Mouse (Mus musculus): ENCODE results near the gene Chd5. TPM values are rescaled to one million over a fixed set of nuclear protein-coding genes. Genes with fewer than 3 reads are reported as not detected.

Chd5 gene
- 0.03 and 0.07 TPM in 2 replicates for polyA plus RNA-seq (2015; fragmentation: Nextera tagmentation; extraction: Ambion mirVana)

DNA sequence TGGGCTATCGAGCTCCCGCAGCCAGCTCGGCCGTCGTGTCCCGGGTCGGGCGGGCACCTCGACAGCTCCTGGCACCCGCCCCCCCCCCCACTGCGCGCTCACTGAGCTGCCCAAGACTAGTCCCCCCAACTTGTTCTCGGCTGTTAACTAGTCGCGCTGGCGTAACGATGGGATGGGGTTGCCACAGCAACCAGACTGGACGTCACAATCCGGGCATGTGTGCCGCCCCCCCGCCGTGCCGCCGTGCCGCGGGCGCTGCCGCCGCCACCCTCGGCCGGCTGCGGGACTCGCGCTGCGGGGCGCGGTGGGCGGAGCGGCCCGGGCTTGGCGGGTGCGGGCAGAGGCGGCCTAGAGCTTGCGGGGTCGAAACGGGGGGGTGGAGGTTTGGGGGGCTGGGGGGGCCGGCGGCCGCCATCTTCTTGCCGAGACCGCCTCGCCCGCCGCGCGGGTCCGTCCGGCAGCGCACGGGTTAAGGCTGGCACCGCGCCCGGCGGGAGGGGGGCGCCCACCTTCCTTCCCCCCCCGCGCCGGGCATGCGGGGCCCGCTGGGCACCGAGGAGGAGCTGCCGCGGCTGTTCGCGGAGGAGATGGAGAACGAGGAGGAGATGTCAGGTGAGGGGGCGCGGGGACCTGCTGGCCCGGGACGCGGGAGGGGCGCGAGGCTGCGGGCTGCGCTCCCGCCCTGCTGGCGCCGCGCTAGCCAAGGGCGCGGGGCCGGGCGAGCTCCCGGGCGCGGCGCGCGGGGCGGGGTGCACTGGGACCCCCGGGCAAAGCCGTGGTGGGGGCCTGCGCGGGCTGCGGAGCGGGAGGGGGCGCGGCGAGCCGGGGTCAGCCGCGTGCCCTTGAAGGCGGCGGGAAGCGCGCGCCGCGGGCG, at the start of gene Chd5:
TSS of gene Chd5 (plus strand) at position 233 of the 874 bp plus-strand sequence.
- DNase-seq (ENCODE audit: low spot score), result no peak

DNA sequence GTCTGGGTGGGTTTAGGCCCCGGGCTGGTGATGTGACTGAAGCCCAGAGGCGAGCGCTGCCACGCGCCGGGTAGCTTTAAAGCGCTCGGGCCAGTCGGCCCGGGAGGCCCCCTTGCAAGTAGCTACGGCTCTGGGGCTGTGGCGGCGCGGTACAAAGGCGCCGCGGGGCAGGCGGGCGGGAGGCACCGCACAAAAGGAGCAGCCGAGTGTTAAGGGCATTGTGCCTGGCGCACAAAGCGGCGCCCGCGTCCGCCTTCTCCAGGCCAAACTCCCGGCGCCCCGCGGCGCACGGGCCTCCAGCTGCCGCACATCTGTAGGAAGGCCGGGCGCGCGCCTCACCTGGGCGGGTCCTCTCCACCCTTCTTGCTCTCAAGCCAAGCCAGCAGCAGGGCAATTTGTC, 48.1 kb upstream of the Chd5 start:
- no peak for DNase-seq (ENCODE audit: low spot score)

DNA sequence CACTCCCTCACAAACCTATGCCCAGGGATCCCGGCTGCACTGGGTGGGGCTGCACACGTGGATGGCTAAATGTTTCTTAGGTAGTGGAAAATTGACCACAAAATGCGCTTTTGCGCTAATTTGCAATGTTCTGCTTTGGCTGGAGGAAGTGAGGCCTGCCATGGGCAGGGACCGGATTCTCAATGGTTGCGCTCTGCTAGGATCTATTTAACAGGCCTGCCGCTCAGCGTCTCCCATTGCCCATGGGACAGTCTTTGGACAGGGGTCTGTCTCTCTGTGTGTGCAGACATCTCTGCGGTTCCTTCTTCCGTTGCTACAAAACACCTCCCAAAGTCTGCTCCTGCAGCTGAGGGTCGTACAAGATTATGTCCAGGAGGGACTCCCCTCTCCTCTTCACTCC, 47.5 kb upstream of the Chd5 start:
- no peak for DNase-seq (ENCODE audit: low spot score)

DNA sequence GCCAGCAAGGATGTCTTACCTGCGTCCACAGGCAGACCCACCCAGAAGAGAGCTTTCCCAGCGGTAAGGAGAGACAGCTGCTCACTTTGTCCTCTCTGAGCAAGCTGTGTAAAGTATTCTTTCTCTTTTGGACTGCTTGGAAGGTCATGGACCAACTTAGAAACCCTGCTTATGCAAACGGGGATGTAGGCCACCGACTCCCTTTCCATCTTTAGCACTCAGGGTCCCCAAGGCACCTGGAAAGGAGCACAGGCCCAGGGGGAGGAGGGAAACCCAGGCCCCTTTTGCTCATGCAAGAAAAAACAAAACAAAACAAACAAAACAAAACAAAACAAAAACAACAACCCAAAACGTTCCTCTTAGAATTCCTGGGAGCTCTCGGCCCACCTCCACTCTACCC, 46.9 kb upstream of the Chd5 start, which contains the start of gene Hes3:
TSS of gene Hes3 (minus strand) at position 101 of the 400 bp plus-strand sequence.
- no peak for DNase-seq (ENCODE audit: low spot score)

DNA sequence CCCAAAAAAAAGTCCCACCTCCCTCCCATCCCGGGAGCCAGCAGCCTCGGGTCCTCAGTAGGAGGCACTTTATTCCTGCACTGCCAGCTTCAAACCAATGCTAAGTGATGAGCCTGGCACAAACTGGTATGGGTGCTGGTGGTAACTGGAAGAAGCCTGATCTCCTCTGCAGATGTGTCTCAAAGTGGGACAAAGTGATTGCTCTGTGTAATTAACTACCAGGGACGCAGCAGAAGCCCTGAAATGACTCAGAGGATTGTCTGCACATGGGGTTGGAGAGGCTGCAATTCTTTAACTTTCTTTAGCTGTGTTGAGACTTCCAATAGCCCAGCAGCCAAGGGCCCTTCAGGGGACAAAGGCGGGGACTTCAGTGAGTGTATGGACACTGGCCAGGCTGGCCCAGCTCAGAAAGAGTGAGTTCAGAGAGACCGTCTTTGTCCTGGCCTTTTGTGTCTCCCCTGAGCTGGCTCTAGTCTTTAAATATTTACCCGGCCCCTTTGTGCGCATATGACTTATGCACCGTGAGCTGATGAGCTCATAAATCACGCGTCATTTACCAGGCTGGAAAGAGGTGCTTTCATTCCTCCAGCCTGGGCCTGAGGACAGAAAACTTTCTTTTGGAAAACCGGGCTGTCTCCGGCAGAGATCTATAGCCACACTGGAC, 46.2 kb upstream of the Chd5 start:
- DNase-seq (ENCODE audit: low spot score), result no peak

DNA sequence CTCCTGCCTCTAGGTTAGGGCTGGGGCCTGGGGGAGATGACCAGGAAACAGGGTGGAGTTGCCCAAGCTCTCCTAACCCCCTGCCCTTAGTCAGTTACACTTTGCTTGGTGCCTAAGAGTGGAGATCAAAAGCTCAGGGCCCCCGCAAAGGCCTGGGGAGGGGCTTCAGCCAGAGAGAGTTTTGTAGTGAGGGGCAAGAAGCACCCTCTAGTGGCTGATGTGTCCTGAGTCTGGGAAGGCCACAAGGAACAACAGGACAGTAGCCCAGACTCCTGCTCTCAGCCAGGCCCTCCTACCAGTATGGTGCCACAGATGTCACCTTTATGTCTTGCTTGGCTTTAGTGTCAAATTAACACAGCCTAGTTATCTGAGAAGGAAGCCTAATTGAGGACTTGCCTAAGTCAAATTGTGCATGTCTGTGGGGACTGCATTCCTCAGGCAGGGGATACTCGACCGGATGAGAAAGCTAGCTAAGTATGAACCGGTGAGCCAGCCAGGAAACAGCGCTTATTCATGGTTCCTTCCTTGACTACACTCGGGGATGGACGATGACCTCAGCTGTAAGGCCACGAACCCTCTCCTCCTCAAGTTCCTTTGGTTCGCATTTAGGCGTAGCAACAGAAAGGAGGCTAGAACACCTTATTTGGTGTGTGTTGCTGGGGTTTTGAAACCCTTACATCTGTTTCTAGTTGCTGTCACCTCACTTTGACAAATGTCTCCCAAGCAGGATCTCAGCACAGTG, 44.1 kb upstream of the Chd5 start:
- no peak for DNase-seq (ENCODE audit: low spot score)

DNA sequence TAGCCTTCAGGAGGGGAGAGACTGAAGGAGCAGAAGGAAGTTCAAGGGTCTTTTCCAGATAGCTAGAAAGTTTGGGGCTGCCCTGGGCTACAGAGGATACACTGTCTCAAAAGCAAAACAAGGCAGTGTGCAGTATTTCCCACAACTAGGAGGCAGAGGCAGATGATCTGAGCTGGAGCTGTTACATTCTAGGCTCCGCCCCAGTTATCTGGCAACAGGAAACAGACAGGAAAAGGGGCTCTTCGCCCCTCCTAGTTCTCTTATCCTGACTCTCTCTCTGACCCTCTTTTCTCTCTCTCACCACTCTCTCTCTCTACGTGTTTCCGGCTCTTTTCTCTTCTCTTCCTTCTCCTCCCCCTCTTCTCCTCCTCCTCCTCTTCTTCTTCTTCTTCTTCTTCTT, 42.5 kb upstream of the Chd5 start:
- peak; percentile 77 for DNase-seq (ENCODE audit: low spot score)

DNA sequence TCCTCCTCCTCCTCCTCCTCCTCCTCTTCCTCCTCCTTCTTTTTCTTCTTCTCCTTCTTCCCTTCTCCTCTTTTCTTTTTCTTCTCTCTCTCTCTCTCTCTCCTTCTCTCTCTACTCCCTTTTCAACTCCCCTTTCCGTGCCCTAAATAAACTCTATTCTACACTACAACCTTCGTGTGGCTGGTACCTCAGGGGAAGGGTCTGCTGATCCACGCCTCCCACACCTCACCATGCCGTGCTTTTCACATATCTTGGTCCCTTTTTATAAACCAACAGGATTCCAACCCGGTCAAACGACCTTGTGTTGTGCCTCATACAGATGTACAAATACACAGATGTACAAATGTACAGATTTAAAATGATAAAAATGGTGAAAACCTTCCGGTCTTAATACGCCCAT, 42.1 kb upstream of the Chd5 start:
- DNase-seq (ENCODE audit: low spot score), result no peak

DNA sequence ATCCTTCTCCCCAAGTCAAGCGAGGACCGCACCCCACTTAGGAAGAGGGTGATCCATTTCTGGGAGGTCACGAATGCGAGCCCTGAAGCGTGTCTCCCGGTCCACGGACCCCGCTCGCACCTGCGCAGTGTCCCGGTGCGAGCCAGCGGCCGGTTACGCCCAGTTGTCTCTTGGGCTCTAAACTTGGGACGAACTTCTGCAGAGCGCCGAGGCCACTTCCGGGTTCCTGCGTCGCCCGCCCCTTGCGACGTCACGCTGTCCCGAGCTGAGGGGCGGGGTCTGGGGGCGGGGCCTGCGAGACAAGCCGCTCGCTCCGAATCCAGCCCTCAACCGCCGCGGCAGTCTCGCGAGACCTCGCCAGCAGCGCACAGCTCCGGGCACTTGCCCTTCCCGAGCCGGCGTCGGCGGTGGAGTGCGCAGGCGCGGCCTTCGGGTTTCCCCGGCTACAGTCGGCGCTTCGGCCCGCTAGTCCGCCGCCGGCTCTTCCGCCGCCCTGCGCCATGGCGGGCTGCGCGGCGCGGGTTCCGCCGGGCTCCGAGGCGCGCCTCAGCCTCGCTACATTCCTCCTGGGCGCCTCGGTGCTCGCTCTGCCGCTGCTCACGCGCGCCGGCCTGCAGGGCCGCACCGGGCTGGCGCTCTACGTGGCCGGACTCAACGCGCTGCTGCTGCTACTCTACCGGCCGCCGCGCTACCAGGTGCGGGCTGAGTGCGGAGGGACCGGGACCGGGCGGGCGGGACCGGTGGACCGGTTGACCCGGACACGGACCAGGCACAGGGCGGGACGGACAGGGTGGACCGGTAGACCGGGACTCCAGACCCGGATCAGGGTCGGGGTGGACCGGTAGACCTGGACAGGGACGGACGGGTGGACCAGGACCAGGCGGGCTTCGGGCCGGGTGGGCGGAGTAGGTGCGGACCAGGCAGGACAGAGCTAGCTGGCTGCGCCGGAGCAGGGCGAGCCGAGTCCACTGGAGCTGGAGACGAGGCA, 41.3 kb upstream of the Chd5 start, which contains the start of gene Icmt:
TSS of gene Icmt (plus strand) at position 354 of the 988 bp plus-strand sequence.
- peak; percentile 100 for DNase-seq (ENCODE audit: low spot score)

DNA sequence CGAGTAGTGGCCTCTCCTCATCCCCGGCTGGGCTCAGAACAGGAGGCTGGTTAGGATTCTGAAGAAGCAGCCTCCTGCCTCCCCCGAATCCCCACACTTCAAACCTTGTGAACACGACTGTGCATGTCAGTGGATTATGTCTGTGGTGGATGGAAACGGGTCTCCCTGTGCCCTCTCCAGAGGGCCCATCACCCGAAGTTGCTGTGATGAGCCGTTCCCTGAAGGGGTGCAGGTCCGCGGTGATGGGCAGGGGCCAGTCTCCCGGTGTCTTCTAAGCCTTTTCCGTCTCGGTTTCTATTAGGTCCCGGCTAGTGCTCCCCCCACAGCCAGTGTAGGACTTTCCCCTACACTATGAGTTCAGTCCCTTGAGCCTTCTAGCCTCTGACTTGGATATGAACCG, 39.6 kb upstream of the Chd5 start:
- DNase-seq (ENCODE audit: low spot score), result no peak

DNA sequence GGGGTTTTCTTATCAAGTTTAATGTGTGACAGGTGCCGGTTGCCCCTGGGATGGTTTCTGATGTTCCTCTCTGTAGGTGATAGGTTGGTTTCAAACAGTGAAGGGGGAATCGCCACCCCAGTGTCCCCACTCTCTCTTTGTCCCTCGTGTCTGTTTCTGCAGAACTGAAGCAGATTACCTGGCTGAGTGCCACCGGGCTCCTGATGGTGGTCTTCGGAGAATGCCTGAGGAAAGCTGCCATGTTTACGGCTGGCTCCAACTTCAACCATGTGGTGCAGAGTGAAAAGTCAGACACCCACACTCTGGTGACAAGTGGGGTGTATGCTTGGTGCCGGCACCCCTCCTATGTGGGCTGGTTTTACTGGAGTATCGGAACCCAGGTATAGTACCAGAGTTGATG, 38.1 kb upstream of the Chd5 start:
- no peak for DNase-seq (ENCODE audit: low spot score)

DNA sequence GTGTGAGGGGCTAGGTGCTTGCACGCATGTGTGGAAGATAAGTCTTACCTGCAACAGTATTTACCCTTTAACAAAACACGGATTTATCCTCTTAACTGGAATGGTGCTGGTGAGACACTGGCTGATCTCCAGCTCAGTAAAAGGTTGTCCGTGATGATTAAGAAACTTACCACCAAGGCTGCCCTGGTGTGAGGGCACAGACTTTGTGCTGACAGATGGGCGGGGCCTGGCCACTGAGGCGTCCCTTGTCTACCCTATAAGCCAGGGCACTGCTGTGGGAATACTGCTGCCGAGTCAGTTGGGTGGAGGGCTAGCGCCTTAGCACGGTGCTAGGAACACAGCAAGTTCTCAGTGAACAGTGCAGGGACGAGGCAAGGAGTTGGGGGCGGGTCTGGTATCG, 36.4 kb upstream of the Chd5 start:
- DNase-seq (ENCODE audit: low spot score), result no peak

DNA sequence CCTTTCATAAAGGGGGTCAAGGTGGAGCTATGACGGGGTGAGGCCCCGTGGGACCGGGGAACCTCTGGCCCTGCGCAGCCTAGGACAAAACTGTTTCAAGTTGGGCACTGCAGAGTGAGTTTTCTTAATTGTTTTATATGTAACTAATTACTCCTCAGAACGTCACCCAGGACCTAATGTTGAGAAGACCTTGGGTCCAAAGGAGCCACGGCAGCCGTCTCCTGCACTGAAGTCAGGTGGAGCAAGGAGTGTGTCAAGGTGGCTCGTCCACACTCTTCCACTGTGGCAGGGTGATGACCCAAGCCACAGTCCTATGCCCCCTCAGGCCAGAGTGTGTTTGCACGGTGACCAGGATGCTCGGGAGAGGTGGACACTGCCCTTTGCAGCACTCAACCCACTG, 35.3 kb upstream of the Chd5 start:
- no peak for DNase-seq (ENCODE audit: low spot score)

DNA sequence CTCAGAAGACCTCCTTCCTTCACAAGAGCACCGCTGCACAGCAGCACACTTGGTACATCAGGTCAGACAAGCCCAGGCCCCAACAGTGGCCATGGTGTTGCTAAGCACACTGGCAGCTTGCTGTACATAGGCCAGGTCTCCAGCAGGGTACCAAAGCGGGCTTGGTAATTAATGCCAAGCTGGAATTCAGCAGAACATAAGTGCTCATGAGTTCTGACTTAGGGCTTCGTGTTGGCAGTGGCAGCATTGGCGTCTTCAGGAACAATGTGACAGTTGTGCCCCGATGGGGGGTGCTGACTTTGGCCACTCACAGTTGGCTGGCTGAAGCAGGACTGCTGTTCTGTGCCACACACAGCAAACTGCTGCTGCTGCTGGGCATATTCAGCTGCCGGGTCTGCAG, 33.8 kb upstream of the Chd5 start:
- no peak for DNase-seq (ENCODE audit: low spot score)

DNA sequence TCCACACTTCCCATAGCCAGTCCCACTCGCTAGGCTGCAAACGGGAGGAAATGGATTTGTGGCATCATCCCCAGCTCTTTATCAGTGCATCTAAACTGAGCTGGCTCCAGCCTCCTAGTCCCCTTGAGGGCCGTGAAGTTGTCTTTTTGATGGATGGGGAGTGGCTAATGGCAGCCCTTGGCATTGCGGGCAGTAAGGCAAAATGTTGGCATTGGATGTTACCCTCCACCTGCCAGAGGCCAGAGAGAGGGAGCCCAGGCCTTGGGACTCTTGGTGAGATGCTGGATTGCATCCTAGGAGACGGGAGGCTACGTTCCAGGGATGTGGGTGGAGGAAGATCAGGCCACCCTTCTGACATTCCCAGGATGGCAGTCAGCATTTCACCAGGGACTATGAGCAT, 32.5 kb upstream of the Chd5 start:
- DNase-seq (ENCODE audit: low spot score), result no peak

DNA sequence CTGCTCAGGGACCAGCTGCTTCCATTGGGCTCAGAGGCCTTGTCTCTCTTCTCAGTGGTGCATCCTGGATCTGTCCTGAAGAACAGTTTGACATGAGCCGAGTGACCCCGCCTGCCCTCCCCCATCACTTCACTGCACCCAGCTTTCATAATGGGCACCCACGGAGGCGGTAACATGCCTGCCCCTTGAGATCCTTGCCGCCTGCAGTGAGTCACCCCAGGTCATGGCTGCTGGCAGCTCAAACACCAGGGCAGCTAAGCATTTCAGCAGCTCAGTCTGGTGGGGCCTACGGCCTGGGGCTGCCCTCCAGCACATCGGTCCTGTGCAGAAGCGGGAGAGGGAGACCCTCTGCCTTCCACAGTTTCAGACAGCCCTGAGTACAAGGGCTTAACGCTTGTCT, 30.9 kb upstream of the Chd5 start:
- DNase-seq (ENCODE audit: low spot score), result no peak

DNA sequence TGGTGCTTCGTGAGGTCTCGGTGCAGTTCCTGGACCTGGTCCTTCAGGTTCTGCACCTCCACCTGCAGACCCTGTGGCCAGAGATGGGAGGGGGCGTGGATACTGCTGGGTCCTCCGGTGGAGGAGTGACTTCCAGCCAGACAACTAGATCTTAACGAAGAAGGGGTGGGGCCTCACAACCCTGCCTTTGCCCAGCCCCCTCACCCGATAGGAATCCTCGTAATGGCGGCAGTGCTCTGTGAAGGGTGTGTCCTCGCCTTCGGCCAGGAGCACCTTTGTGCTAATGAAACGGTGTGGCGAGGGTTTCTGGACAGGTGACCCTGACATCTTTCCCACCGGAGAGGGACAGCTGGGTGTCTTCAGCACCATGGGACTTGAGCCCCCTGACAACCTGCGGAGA, 26.3 kb upstream of the Chd5 start:
- no peak for DNase-seq (ENCODE audit: low spot score)

DNA sequence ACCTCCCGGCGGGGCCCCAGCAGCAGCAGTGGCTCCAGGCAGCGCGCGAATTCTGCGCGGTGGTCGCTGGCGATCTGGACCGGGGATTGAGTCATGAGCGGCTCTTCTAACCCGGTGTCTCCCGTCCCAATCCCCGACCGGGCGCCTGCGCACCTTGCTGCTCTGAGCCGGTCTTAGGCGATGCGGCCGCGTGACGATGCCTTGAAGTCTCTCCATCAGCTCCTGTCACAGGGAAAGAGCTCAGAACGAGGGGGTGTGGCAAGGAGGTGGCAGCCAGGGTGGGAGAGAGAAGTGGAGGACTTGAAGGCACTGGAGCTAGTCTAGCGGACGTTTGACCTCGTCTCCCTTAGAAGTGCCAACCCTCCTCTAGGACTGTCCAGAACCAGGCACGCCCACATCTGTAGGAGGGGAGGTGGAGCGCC, 25.2 kb upstream of the Chd5 start:
- no peak for DNase-seq (ENCODE audit: low spot score)

DNA sequence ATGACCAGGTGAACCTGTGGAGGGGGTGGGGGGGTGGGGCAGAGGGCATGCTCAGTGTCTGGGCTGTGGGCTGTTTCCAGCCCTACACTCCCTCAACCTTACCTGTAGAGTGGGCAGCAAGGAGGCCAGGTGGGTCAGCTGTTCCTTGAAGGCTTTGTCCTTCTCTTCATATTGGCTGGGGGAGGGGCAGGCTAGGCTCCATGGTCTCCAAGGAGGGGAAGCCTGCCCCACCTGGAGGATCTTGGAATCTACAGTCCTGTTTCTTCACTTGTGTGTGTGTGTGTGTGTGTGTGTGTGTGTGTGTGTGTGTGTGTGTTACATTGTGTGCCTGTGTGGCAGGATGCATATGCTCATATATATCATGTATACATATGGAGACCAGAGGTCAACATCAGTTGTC, 24.5 kb upstream of the Chd5 start:
- DNase-seq (ENCODE audit: low spot score), result no peak

DNA sequence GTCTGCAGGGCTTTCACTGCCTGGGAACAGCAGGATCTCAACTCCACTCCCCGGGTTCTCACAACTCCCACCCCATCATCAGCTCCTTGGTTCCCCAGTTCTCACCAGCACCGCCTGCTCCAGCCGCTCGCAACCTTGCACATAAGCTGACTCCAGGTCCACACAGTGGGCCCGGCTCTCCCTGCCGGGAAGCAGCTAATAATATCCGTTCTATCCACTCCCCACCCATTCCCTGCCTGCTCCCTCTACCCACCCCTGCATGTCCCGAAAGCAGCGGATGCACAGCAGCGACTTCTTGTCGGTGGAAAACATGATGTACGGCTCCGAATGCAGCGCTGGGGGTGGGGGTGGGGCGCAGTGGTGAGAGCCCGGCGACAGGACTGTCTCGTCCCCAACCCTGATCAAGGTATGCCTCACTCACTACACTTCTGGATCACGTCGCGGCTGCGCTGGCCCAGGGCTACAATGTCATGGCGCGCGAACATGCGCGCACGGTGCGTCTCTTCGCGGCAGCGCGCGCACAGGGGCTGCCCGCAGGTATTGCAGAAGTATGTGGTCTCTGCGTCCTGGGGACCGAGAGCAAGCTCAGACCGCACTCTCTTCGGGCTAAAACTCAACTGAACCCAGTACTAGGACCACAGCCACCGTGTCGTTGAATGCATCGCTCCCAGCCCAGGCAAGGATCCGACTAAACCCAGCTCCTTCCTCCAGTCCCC, 22.8 kb upstream of the Chd5 start:
- DNase-seq (ENCODE audit: low spot score), result no peak

Data from thymus, postnatal 0 days (tissue).